Mouse (Mus musculus) olfactory bulb, adult 2 months (tissue): ENCODE measurements at regions not wholly inside any gene's neighbourhood (a gene's known extent, or its start where the extent isn't known, plus 50 kb on each side); places are given as distances from the start of the nearest gene placed in this dataset.

Experiments used
- CTCF ChIP-seq: fragments of 200-500 bp; IDR thresholded peaks from 2 replicates; pipeline ENCODE4 v1.5.1; 2012; ENCODE audit warnings: low read depth, mild to moderate bottlenecking, low read length, moderate library complexity; ENCODE audit not compliant: insufficient read depth
- POLR2A ChIP-seq: fragments of 200-500 bp; IDR thresholded peaks from 2 replicates; pipeline ENCODE4 v1.6.1; 2012; ENCODE audit warnings: mild to moderate bottlenecking, low read depth, low read length, moderate library complexity; ENCODE audit not compliant: insufficient read depth

- no peak for TF ChIP-seq CTCF
- no peak for TF ChIP-seq POLR2A
Measured at GRCm38 (mm10) chr4:31290301-31290975, 673.5 kb upstream of the Map3k7 start.
